Mouse (Mus musculus): ENCODE data around the gene Sgpp2. TPM values are rescaled to one million over a fixed set of nuclear protein-coding genes. Genes with fewer than 3 reads are reported as not detected.

Gene Sgpp2
- polyA plus RNA-seq, 1 experiment from 2014 or later: 16.0 TPM

DNA sequence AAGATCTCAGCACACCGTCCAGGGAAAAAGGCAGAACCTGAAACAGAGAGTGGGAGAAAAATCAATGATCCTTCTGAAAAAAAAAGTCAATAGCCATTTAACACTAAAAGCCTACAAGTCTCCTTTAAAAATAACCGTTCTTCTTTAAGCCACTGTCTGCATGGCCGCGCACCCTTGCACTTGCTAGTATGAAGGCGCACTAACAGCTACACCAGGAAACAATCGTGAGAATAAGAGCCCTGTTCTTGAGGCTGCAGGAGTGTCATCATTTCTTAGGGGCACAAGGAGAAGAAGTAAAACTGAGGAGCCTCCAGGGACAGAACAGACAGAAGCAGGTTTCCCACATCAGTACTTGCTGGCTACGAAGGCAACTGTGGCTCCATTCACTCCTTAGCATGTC is 115.2 kb downstream of the Sgpp2 start:
- no peak for ATAC-seq (replicated peaks; ENCODE audit: low FRiP score, low read depth)

GRCm38 (mm10) chr1:78425793-78426700 is 115.9 kb downstream of the Sgpp2 start:
- peak; percentile 65 for DNase-seq (ENCODE audit: low spot score)
- Histone ChIP-seq H3K27me3 (ENCODE audit: insufficient read depth, low read length) (no peaks in the 10 kb centered on the region), H3K4me1 (replicated peaks; ENCODE audit: insufficient read depth, low read length) (0 out of 2 replicates have a peak, but pooled peaks cover 4% of the 10 kb centered on the region), H3K9me3 (replicated peaks; ENCODE audit: low read length) (no peaks in the 10 kb centered on the region), H3K4me3 (replicated peaks; ENCODE audit: low read depth, low read length) (no peak overlapping the region), H3K27ac (peak overlapping the region; percentile 47; the same call in 1 of the 2 replicates), H3K4me2 (ENCODE audit: low read length) (no peak overlapping the region), H3K9ac (ENCODE audit: low read depth, low read length) (no peak overlapping the region), H3K36me3 (ENCODE audit: insufficient read depth, low read length) (no peaks in the 10 kb centered on the region)
- 76% methylated on average over 7 of the region's 7 CpGs for WGBS
- ATAC-seq (replicated peaks; ENCODE audit: low FRiP score, low read depth): no peak
- TF ChIP-seq CTCF (IDR thresholded peaks at IDR 0.05; ENCODE audit: low read depth): no peak

More for the DNA sequence above, 115.2 kb downstream of the Sgpp2 start:
- Histone ChIP-seq H3K4me3 (replicated peaks; ENCODE audit: low read depth, low read length) (no peak overlapping the region), H3K4me1 (replicated peaks; ENCODE audit: insufficient read depth, low read length) (0 out of 2 replicates have a peak, but pooled peaks cover 4% of the 10 kb centered on the region), H3K9me3 (replicated peaks; ENCODE audit: low read length) (no peaks in the 10 kb centered on the region), H3K4me2 (ENCODE audit: low read length) (no peak overlapping the region), H3K27me3 (ENCODE audit: insufficient read depth, low read length) (no peaks in the 10 kb centered on the region), H3K9ac (ENCODE audit: low read depth, low read length) (no peak overlapping the region), H3K36me3 (ENCODE audit: insufficient read depth, low read length) (no peaks in the 10 kb centered on the region), H3K27ac (peak overlapping the region; percentile 47; the same call in 1 of the 2 replicates)
- 88% methylated on average over 7 of the region's 7 CpGs for WGBS
- DNase-seq (ENCODE audit: low spot score): no peak
- TF ChIP-seq CTCF (IDR thresholded peaks at IDR 0.05; ENCODE audit: low read depth): no peak

DNA sequence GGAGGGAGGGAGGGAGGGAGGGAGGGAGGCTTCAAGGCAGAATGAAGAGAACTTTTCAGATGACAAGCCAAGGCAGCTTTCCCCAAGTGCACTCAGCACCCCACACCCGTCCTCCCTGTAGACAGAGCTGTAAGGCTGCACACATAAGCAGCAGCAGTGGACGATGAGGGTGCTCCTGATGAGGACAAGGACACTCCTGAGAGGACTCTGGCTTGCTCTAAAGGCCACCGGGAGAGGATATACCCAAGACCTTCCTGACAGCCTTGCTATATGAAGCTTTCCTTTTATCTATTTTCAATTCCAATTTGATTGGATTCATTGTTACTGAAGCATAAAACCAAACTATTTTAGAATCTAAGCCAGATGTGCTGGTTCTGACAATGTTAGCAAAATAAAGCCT is 116.7 kb downstream of the Sgpp2 start:
- ATAC-seq (replicated peaks; ENCODE audit: low FRiP score, low read depth) (no peak), DNase-seq (ENCODE audit: low spot score) (no peak)
- Histone ChIP-seq H3K9me3 (replicated peaks; ENCODE audit: low read length) (no peaks in the 10 kb centered on the region), H3K27me3 (ENCODE audit: insufficient read depth, low read length) (no peaks in the 10 kb centered on the region), H3K4me2 (ENCODE audit: low read length) (no peak overlapping the region), H3K4me3 (replicated peaks; ENCODE audit: low read depth, low read length) (no peak overlapping the region), H3K36me3 (ENCODE audit: insufficient read depth, low read length) (no peaks in the 10 kb centered on the region), H3K27ac (no peak overlapping the region), H3K4me1 (replicated peaks; ENCODE audit: insufficient read depth, low read length) (0 out of 2 replicates have a peak, but pooled peaks cover 4% of the 10 kb centered on the region), H3K9ac (ENCODE audit: low read depth, low read length) (no peak overlapping the region)
- 71% methylated on average over 3 of the region's 3 CpGs for WGBS
- TF ChIP-seq CTCF (IDR thresholded peaks at IDR 0.05; ENCODE audit: low read depth): no peak

DNA sequence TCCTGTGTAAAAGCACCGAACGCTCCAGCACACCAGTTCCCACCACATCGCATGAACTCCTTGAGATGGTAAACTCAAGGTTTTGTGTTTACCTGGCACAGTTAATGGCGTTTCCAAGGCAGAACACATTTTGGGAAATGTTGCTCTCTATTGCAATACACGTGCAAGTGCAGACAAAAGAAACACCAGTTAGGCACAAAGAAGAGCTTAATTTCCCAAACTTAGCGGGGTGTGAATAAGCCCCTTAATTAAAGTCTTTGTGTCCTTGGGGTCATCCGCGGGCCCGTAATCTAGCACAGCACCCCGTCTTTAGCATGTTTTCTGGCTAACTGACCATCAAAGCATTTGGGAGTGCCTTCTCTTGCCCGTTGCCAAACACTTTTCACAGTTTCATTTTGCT is 118.7 kb downstream of the Sgpp2 start:
- Histone ChIP-seq H3K4me1 (replicated peaks; ENCODE audit: insufficient read depth, low read length) (0 out of 2 replicates have a peak, but pooled peaks cover 4% of the 10 kb centered on the region), H3K27me3 (ENCODE audit: insufficient read depth, low read length) (no peaks in the 10 kb centered on the region), H3K27ac (no peak overlapping the region), H3K9me3 (replicated peaks; ENCODE audit: low read length) (no peaks in the 10 kb centered on the region), H3K4me3 (replicated peaks; ENCODE audit: low read depth, low read length) (no peak overlapping the region), H3K4me2 (ENCODE audit: low read length) (no peak overlapping the region), H3K36me3 (ENCODE audit: insufficient read depth, low read length) (no peaks in the 10 kb centered on the region), H3K9ac (ENCODE audit: low read depth, low read length) (no peak overlapping the region)
- 72% methylated on average over 11 of the region's 11 CpGs for WGBS
- ATAC-seq (replicated peaks; ENCODE audit: low FRiP score, low read depth) (no peak), DNase-seq (ENCODE audit: low spot score) (no peak)
- no peak for TF ChIP-seq CTCF (IDR thresholded peaks at IDR 0.05; ENCODE audit: low read depth)

DNA sequence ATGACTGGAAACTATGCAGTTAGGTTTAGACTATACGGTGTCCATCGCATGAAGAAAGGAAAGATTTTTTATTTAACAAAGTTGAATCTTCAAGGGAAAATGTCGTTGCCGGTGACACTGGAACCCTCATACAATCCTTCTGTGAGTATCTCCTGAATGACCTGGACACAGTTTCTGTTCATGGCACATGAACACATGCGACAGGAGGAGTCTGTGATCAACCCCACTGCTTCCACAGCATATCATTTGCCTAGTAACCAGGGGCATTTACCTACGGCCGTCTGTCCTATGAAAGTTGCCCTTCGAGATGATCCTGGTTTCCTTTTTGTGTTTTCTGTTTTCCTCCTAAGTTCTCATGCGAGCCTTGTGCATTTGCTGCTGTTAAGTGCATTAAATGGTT is 123.3 kb downstream of the Sgpp2 start:
- DNase-seq (ENCODE audit: low spot score) (no peak), ATAC-seq (replicated peaks; ENCODE audit: low FRiP score, low read depth) (no peak)
- TF ChIP-seq CTCF (IDR thresholded peaks at IDR 0.05; ENCODE audit: low read depth): no peak
- H3K36me3 ChIP-seq (ENCODE audit: insufficient read depth, low read length): no peaks in the 10 kb centered on the region
- no peaks in the 10 kb centered on the region for H3K9me3 ChIP-seq (replicated peaks; ENCODE audit: low read length)
- no peak overlapping the region for H3K27ac ChIP-seq
- no peak overlapping the region for H3K4me2 ChIP-seq (ENCODE audit: low read length)
- no peaks in the 10 kb centered on the region for H3K27me3 ChIP-seq (ENCODE audit: insufficient read depth, low read length)
- no peaks in the 10 kb centered on the region for H3K4me1 ChIP-seq (replicated peaks; ENCODE audit: insufficient read depth, low read length)
- H3K4me3 ChIP-seq (replicated peaks; ENCODE audit: low read depth, low read length): no peak overlapping the region
- WGBS: 91% methylated on average over 9 of the region's 9 CpGs
- H3K9ac ChIP-seq (ENCODE audit: low read depth, low read length): no peak overlapping the region

DNA sequence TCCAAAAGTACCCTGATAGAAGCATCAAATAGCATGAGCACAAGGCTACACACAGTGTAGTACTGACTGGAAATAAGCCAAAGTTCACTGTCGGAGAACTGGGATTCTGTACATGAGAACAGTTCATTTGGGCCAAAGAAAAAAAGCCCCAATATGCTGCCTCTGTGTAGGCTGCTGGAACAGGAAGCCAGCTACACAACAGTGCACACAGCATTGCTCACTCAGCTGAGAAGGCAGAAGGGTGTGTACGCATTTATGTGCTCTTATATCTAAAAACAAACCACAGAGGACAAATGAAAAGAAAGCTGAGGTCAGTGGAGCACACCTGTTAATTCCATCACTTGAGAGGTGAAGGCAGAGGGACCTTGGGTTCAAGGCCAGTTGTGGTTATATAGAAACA is 125.8 kb downstream of the Sgpp2 start:
- ATAC-seq (replicated peaks; ENCODE audit: low FRiP score, low read depth) (peak; percentile 33; the same call in 1 of the 2 replicates), DNase-seq (ENCODE audit: low spot score) (no peak)
- H3K4me1 ChIP-seq (replicated peaks; ENCODE audit: insufficient read depth, low read length): no peaks in the 10 kb centered on the region
- no peak overlapping the region for H3K4me2 ChIP-seq (ENCODE audit: low read length)
- H3K9me3 ChIP-seq (replicated peaks; ENCODE audit: low read length): no peaks in the 10 kb centered on the region
- H3K27ac ChIP-seq: peak overlapping the region; percentile 14; the same call in 1 of the 2 replicates
- H3K4me3 ChIP-seq (replicated peaks; ENCODE audit: low read depth, low read length): no peak overlapping the region
- no peak overlapping the region for H3K9ac ChIP-seq (ENCODE audit: low read depth, low read length)
- H3K27me3 ChIP-seq (ENCODE audit: insufficient read depth, low read length): no peaks in the 10 kb centered on the region
- TF ChIP-seq CTCF (IDR thresholded peaks at IDR 0.05; ENCODE audit: low read depth): no peak
- 42% methylated on average over 2 of the region's 2 CpGs for WGBS
- H3K36me3 ChIP-seq (ENCODE audit: insufficient read depth, low read length): no peaks in the 10 kb centered on the region
